Mouse (Mus musculus): Measurements from ENCODE around the gene Polg. TPM values are rescaled to one million over a fixed set of nuclear protein-coding genes. Genes with fewer than 3 reads are reported as not detected.

Polg gene
- polyA plus RNA-seq, 1 experiment = 37.8 TPM

GRCm38 (mm10) chr7:79512496-79512895, 46.3 kb upstream of the Polg start:
- no peaks in the 10 kb centered on the region for H3K36me3 ChIP-seq (ENCODE audit: control insufficient read depth, insufficient read depth)
- no peak overlapping the region for H3K4me3 ChIP-seq (ENCODE audit: insufficient read depth, poor library complexity, severe bottlenecking)
- H3K27me3 ChIP-seq (ENCODE audit: control insufficient read depth, insufficient read depth, insufficient read length) = peaks cover 68% of the 10 kb centered on the region
- H3K79me2 ChIP-seq (ENCODE audit: control insufficient read depth, insufficient read depth) = no peaks in the 10 kb centered on the region
- no peaks in the 10 kb centered on the region for H3K79me3 ChIP-seq (ENCODE audit: low read depth)
- no peak overlapping the region for H3ac ChIP-seq (ENCODE audit: control insufficient read depth, insufficient read length, low read depth)
- TF ChIP-seq CEBPB (IDR thresholded peaks at IDR 0.05; ENCODE audit: low read depth) (no peak), USF1 (IDR thresholded peaks at IDR 0.05; ENCODE audit: low read depth) (no peak), MYOD1 (IDR thresholded peaks at IDR 0.05; ENCODE audit: control insufficient read depth, insufficient read length, low read depth) (no peak), MYOG (IDR thresholded peaks at IDR 0.05; ENCODE audit: control insufficient read depth, extremely low read depth, insufficient read length) (no peak), CTCF (IDR thresholded peaks at IDR 0.05; ENCODE audit: control insufficient read depth, insufficient read depth, insufficient read length) (no peak), MAX (IDR thresholded peaks at IDR 0.05) (no peak)

GRCm38 (mm10) chr7:79511656-79512055, 45.5 kb upstream of the Polg start:
- TF ChIP-seq USF1 (IDR thresholded peaks at IDR 0.05; ENCODE audit: low read depth) (no peak), MAX (IDR thresholded peaks at IDR 0.05) (no peak), MYOD1 (IDR thresholded peaks at IDR 0.05; ENCODE audit: control insufficient read depth, insufficient read length, low read depth) (no peak), CTCF (IDR thresholded peaks at IDR 0.05; ENCODE audit: control insufficient read depth, insufficient read depth, insufficient read length) (no peak), MYOG (IDR thresholded peaks at IDR 0.05; ENCODE audit: control insufficient read depth, extremely low read depth, insufficient read length) (no peak), CEBPB (IDR thresholded peaks at IDR 0.05; ENCODE audit: low read depth) (no peak), FOSL1 (IDR thresholded peaks at IDR 0.05; ENCODE audit: insufficient read depth, low read length, poor library complexity, severe bottlenecking) (no peak)
- H3ac ChIP-seq (ENCODE audit: control insufficient read depth, insufficient read length, low read depth) = no peak overlapping the region
- H3K36me3 ChIP-seq (ENCODE audit: control insufficient read depth, insufficient read depth) = no peaks in the 10 kb centered on the region
- no peaks in the 10 kb centered on the region for H3K79me2 ChIP-seq (ENCODE audit: control insufficient read depth, insufficient read depth)
- H3K27me3 ChIP-seq (ENCODE audit: control insufficient read depth, insufficient read depth, insufficient read length) = peaks cover 76% of the 10 kb centered on the region
- no peaks in the 10 kb centered on the region for H3K79me3 ChIP-seq (ENCODE audit: low read depth)
- no peak overlapping the region for H3K4me3 ChIP-seq (ENCODE audit: insufficient read depth, poor library complexity, severe bottlenecking)

DNA sequence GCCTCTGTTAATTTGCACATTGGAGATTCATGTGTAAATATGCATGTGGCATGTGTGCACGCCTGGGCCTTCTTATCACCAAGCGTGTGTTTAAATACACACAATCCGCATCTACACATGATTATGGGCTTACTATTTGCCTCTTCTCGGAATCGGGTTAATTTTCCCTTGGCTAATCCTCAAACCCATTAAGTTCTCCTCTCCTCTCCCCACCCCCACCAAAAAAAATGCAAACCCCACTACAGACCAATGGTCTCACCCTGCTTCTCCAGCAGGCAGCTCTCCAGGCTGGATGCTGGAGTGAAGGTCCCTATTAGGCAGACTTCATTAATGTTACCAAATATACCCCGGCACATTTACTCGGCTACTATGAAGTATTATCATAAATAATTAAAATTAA, 45.0 kb upstream of the Polg start:
- no peaks in the 10 kb centered on the region for H3K79me3 ChIP-seq (ENCODE audit: low read depth)
- no peak for TF ChIP-seq MYOD1 (IDR thresholded peaks at IDR 0.05; ENCODE audit: control insufficient read depth, insufficient read length, low read depth)
- no peak for TF ChIP-seq CEBPB (IDR thresholded peaks at IDR 0.05; ENCODE audit: low read depth)
- no peak overlapping the region for H3ac ChIP-seq (ENCODE audit: control insufficient read depth, insufficient read length, low read depth)
- H3K27me3 ChIP-seq (ENCODE audit: control insufficient read depth, insufficient read depth, insufficient read length) = peaks cover 78% of the 10 kb centered on the region
- no peaks in the 10 kb centered on the region for H3K79me2 ChIP-seq (ENCODE audit: control insufficient read depth, insufficient read depth)
- H3K36me3 ChIP-seq (ENCODE audit: control insufficient read depth, insufficient read depth) = no peaks in the 10 kb centered on the region
- no peak overlapping the region for H3K4me3 ChIP-seq (ENCODE audit: insufficient read depth, poor library complexity, severe bottlenecking)

DNA sequence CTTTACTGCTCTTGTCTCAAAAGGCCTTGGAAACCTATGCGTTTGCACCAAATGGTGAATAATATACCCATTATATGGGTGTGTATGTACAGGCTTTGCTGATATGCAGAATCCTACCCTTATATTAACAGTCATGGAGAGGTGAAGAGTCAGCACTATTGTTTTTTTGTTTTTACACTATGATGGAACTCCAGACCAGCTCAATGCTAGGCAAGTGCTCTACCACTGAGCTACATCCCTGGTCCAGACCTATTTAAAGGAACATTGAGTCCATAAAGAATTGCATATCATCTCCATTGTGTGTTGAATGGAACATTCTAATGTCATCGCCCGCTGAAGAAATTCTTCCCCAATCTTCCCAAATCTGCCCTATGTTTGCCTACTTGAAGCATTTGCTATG, 44.5 kb upstream of the Polg start:
- no peak overlapping the region for H3K4me3 ChIP-seq (ENCODE audit: insufficient read depth, poor library complexity, severe bottlenecking)

GRCm38 (mm10) chr7:79509710-79510109, 43.5 kb upstream of the Polg start:
- no peaks in the 10 kb centered on the region for H3K79me2 ChIP-seq (ENCODE audit: control insufficient read depth, insufficient read depth)
- H3ac ChIP-seq (ENCODE audit: control insufficient read depth, insufficient read length, low read depth) = no peak overlapping the region
- no peaks in the 10 kb centered on the region for H3K36me3 ChIP-seq (ENCODE audit: control insufficient read depth, insufficient read depth)
- H3K79me3 ChIP-seq (ENCODE audit: low read depth) = no peaks in the 10 kb centered on the region
- H3K27me3 ChIP-seq (ENCODE audit: control insufficient read depth, insufficient read depth, insufficient read length) = peaks cover 78% of the 10 kb centered on the region
- H3K4me3 ChIP-seq (ENCODE audit: insufficient read depth, poor library complexity, severe bottlenecking) = no peak overlapping the region
- no peak for TF ChIP-seq CTCF (IDR thresholded peaks at IDR 0.05; ENCODE audit: control insufficient read depth, insufficient read depth, insufficient read length)
- no peak for TF ChIP-seq USF1 (IDR thresholded peaks at IDR 0.05; ENCODE audit: low read depth)
- no peak for TF ChIP-seq MYOD1 (IDR thresholded peaks at IDR 0.05; ENCODE audit: control insufficient read depth, insufficient read length, low read depth)
- no peak for TF ChIP-seq CEBPB (IDR thresholded peaks at IDR 0.05; ENCODE audit: low read depth)
- no peak for TF ChIP-seq FOSL1 (IDR thresholded peaks at IDR 0.05; ENCODE audit: insufficient read depth, low read length, poor library complexity, severe bottlenecking)
- no peak for TF ChIP-seq MYOG (IDR thresholded peaks at IDR 0.05; ENCODE audit: control insufficient read depth, extremely low read depth, insufficient read length)
- no peak for TF ChIP-seq MAX (IDR thresholded peaks at IDR 0.05)

More for the DNA sequence above, 44.5 kb upstream of the Polg start:
- H3K27me3 ChIP-seq (ENCODE audit: control insufficient read depth, insufficient read depth, insufficient read length) = peaks cover 78% of the 10 kb centered on the region
- TF ChIP-seq MYOD1 (IDR thresholded peaks at IDR 0.05; ENCODE audit: control insufficient read depth, insufficient read length, low read depth) = no peak
- no peak for TF ChIP-seq CEBPB (IDR thresholded peaks at IDR 0.05; ENCODE audit: low read depth)
- no peak for TF ChIP-seq MAX (IDR thresholded peaks at IDR 0.05)
- TF ChIP-seq CTCF (IDR thresholded peaks at IDR 0.05; ENCODE audit: control insufficient read depth, insufficient read depth, insufficient read length) = no peak
- no peak for TF ChIP-seq MYOG (IDR thresholded peaks at IDR 0.05; ENCODE audit: control insufficient read depth, extremely low read depth, insufficient read length)
- no peak for TF ChIP-seq USF1 (IDR thresholded peaks at IDR 0.05; ENCODE audit: low read depth)
- no peak for TF ChIP-seq FOSL1 (IDR thresholded peaks at IDR 0.05; ENCODE audit: insufficient read depth, low read length, poor library complexity, severe bottlenecking)
- H3ac ChIP-seq (ENCODE audit: control insufficient read depth, insufficient read length, low read depth) = no peak overlapping the region
- H3K36me3 ChIP-seq (ENCODE audit: control insufficient read depth, insufficient read depth) = no peaks in the 10 kb centered on the region
- H3K79me3 ChIP-seq (ENCODE audit: low read depth) = no peaks in the 10 kb centered on the region
- H3K79me2 ChIP-seq (ENCODE audit: control insufficient read depth, insufficient read depth) = no peaks in the 10 kb centered on the region

- H3K79me2 ChIP-seq (ENCODE audit: control insufficient read depth, insufficient read depth) = no peaks in the 10 kb centered on the region
- no peak overlapping the region for H3K4me3 ChIP-seq (ENCODE audit: insufficient read depth, poor library complexity, severe bottlenecking)
- peaks cover 78% of the 10 kb centered on the region for H3K27me3 ChIP-seq (ENCODE audit: control insufficient read depth, insufficient read depth, insufficient read length)
Measured at GRCm38 (mm10) chr7:79509235-79509607, 43.1 kb upstream of the Polg start.

More at GRCm38 (mm10) chr7:79509235-79509607, 43.1 kb upstream of the Polg start:
- TF ChIP-seq MYOG (IDR thresholded peaks at IDR 0.05; ENCODE audit: control insufficient read depth, extremely low read depth, insufficient read length) (no peak), MYOD1 (IDR thresholded peaks at IDR 0.05; ENCODE audit: control insufficient read depth, insufficient read length, low read depth) (no peak), MAX (IDR thresholded peaks at IDR 0.05) (no peak), CTCF (IDR thresholded peaks at IDR 0.05; ENCODE audit: control insufficient read depth, insufficient read depth, insufficient read length) (no peak), USF1 (IDR thresholded peaks at IDR 0.05; ENCODE audit: low read depth) (no peak)
- H3K36me3 ChIP-seq (ENCODE audit: control insufficient read depth, insufficient read depth) = no peaks in the 10 kb centered on the region
- no peaks in the 10 kb centered on the region for H3K79me3 ChIP-seq (ENCODE audit: low read depth)
- no peak overlapping the region for H3ac ChIP-seq (ENCODE audit: control insufficient read depth, insufficient read length, low read depth)
